Mouse (Mus musculus) liver, embryonic 14.5 days (tissue): ENCODE measurements around the gene Dnal1. TPM values are rescaled to one million over a fixed set of nuclear protein-coding genes. Genes with fewer than 3 reads are reported as not detected.

Experiments
- ATAC-seq: fragments of 200-750 bp; cut with Nextera tagmentation; 2 replicates; pipeline ENCODE4 v1.8.0; 2017; ENCODE audit warnings: moderate number of reproducible peaks, mild to moderate bottlenecking, moderate library complexity; ENCODE audit not compliant: insufficient read depth
- DNase-seq, 3 experiments: peaks; one replicate each; pipeline ENCODE4 v3.0.0-alpha.2; 2012 to 2013; ENCODE audit warnings: low read depth in 3 of 3, low spot score in 3 of 3
- H3K27ac ChIP-seq: fragments of 300-500 bp; sonication (generic); 2 replicates; pipeline ENCODE4 v1.5.1; 2014; ENCODE audit warnings: moderate library complexity, mild to moderate bottlenecking, control low read depth, inconsistent platforms
- H3K27me3 ChIP-seq: fragments of 300-500 bp; sonication (generic); 2 replicates; pipeline ENCODE4 v1.6.1; 2014; ENCODE audit warnings: mild to moderate bottlenecking, low read length, moderate library complexity; ENCODE audit not compliant: control insufficient read depth, insufficient read depth
- H3K36me3 ChIP-seq: fragments of 300-500 bp; sonication (generic); replicated peaks from 2 replicates; pipeline ENCODE4 v1.6.1; 2014; ENCODE audit warnings: low read depth; ENCODE audit not compliant: control insufficient read depth, insufficient read depth
- H3K4me1 ChIP-seq, 2 experiments: fragments of 200-500 bp in 1 of 2; fragments of 300-500 bp in 1 of 2; sonication (generic) in 1 of 2; replicated peaks; 2 replicates each; pipeline ENCODE4 v1.6.1; 2012 to 2014; ENCODE audit warnings: antibody characterized with exemption in 1 of 2, inconsistent platforms in 1 of 2, low read length in 1 of 2; ENCODE audit not compliant: control insufficient read depth in 2 of 2, insufficient read depth in 2 of 2
- H3K4me2 ChIP-seq: fragments of 300-500 bp; sonication (generic); 2 replicates; pipeline ENCODE4 v1.6.1; 2014; ENCODE audit warnings: low read depth, mild to moderate bottlenecking, control low read depth, moderate library complexity
- H3K4me3 ChIP-seq, 2 experiments: fragments of 200-500 bp in 1 of 2; fragments of 300-500 bp in 1 of 2; sonication (generic) in 1 of 2; 2 replicates each; pipeline ENCODE4 v1.5.1; 2012 to 2014; ENCODE audit warnings: low read depth in 2 of 2, low read length in 2 of 2, mild to moderate bottlenecking in 2 of 2, control low read depth in 1 of 2, inconsistent platforms in 1 of 2, moderate library complexity in 1 of 2; ENCODE audit not compliant: insufficient read depth in 1 of 2
- H3K9ac ChIP-seq: fragments of 300-500 bp; sonication (generic); replicated peaks from 2 replicates; pipeline ENCODE4 v1.6.1; 2014; ENCODE audit warnings: mild to moderate bottlenecking, control low read depth, moderate library complexity
- H3K9me3 ChIP-seq: fragments of 300-500 bp; sonication (generic); 2 replicates; pipeline ENCODE4 v1.6.1; 2016; ENCODE audit warnings: low read length, mixed read lengths; ENCODE audit not compliant: control insufficient read depth
- CTCF ChIP-seq: IDR thresholded peaks from 2 replicates; pipeline ENCODE4 v1.5.1; 2016; ENCODE audit warnings: antibody characterized with exemption, low read depth, control low read depth
- EP300 ChIP-seq: IDR thresholded peaks from 2 replicates; pipeline ENCODE4 v1.6.1; 2016; ENCODE audit warnings: antibody characterized with exemption, low read depth
- WGBS: fragments of 180-500 bp; shearing (Covaris S2); extraction: QIAGEN DNeasy Blood & Tissue Kit; methylation state at CpG from one replicate; pipeline ENCODE4 v1.1.7; 2014; ENCODE audit not compliant: insufficient replicate concordance; 5-methylcytosine and 5-hydroxymethylcytosine counted together
- polyA plus RNA-seq, 2 experiments: library from polyadenylated mRNA; depleted of rRNA in 1 of 2; stranded (reverse) in 1 of 2; unstranded in 1 of 2; fragments of >200 nt; fragmentation: Nextera tagmentation in 1 of 2; extraction: Ambion mirVana in 1 of 2; gene quantifications; 2 replicates each; pipeline versions ENCODE4 v1.2.1 to v1.2.3; 2012 to 2014

The Dnal1 gene
- polyA plus RNA-seq, 2 experiments = 0.04 to 0.44 TPM

GRCm38 (mm10) chr12:84141271-84141670 is 27.1 kb downstream of the Dnal1 start:
- H3K9ac ChIP-seq = no peak overlapping the region
- no peaks in the 10 kb centered on the region for H3K9me3 ChIP-seq
- H3K36me3 ChIP-seq = no peaks in the 10 kb centered on the region
- no peak for DNase-seq
- H3K27ac ChIP-seq = no peak overlapping the region
- no peak overlapping the region for H3K4me2 ChIP-seq
- 68% methylated on average over 4 of the region's 4 CpGs for WGBS
- ATAC-seq = no peak
- no peaks in the 10 kb centered on the region for H3K4me1 ChIP-seq
- no peaks in the 10 kb centered on the region for H3K27me3 ChIP-seq
- TF ChIP-seq CTCF (no peak), EP300 (no peak)
- H3K4me3 ChIP-seq = no peak overlapping the region

DNA sequence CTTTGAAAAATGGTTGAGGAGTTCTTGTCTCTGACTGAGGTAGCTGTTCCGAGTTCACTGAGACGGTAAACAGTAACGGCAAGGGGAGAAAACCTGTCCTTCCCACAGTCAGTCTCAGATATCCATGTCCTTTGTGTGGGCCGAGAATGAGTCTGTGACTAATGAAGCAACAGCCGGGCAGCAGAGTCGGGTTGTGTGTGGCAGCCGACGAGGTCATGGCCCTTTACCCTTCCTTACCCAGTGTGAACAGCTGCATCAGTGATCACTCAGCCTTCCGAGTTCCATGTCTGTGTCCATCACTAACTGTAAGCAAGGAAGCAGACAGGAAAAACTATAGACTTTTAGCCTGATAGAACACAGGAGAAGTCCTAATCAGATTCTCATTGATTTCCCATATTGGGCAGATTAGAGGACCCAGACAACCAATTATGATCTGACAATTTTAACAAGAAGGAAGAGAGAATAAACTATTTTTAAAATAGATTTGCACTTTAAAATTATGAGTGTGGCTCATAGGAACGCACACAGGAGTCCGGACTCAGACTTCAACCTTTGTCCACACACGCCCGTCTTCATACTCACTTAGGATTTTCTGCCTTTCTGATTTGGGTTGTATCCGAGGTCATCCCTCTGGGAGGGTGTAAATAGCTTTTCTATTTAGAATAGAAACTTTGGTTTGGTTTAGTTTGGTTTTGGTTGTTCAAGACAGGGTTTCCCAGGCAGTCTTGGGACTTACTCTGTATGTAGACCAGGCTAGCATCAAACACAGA is 28.3 kb downstream of the Dnal1 start:
- Histone ChIP-seq H3K4me2 (no peak overlapping the region), H3K4me3 (no peak overlapping the region), H3K36me3 (no peaks in the 10 kb centered on the region), H3K27me3 (no peaks in the 10 kb centered on the region), H3K4me1 (peaks cover 0 to 2% of the 10 kb centered on the region in 2 experiments; a peak in 1 of 4 replicates), H3K9ac (no peak overlapping the region), H3K27ac (no peak overlapping the region), H3K9me3 (no peaks in the 10 kb centered on the region)
- ATAC-seq (no peak), DNase-seq (no peak)
- WGBS = 74% methylated on average over 14 of the region's 14 CpGs
- TF ChIP-seq CTCF (no peak), EP300 (no peak)

- Histone ChIP-seq H3K27me3 (no peaks in the 10 kb centered on the region), H3K9me3 (no peaks in the 10 kb centered on the region), H3K4me3 (peak within 1 kb of the TSS; percentile 40 to 60), H3K36me3 (peaks cover 18% of the 10 kb centered on the region), H3K4me2 (peak within 1 kb of the TSS; percentile 94), H3K4me1 (peaks cover 46 to 47% of the 10 kb centered on the region in 2 experiments), H3K27ac (peak within 1 kb of the TSS; percentile 32), H3K9ac (peak within 1 kb of the TSS; percentile 62)
- 4% methylated on average over 50 of the region's 50 CpGs for WGBS
- TF ChIP-seq CTCF = peak; percentile 55
- no peak for TF ChIP-seq EP300
- DNase-seq (peak; percentile 76 to 83 (median 78)), ATAC-seq (peak; percentile 62)
Measured at GRCm38 (mm10) chr12:84147954-84148621, 33.9 kb downstream of the Dnal1 start, which contains the start of gene Pnma1. Pnma1 (minus strand) TSS chr12:84148489.

- WGBS = 18% methylated on average over 10 of the region's 10 CpGs
- H3K4me1 ChIP-seq = peaks cover 49 to 53% of the 10 kb centered on the region in 2 experiments
- DNase-seq = no peak
Measured at GRCm38 (mm10) chr12:84148622-84149012, 34.5 kb downstream of the Dnal1 start.

GRCm38 (mm10) chr12:84149971-84150370 is 35.8 kb downstream of the Dnal1 start:
- Histone ChIP-seq H3K36me3 (peaks cover 34% of the 10 kb centered on the region), H3K4me2 (peak overlapping the region; percentile 75)

More at GRCm38 (mm10) chr12:84148622-84149012, 34.5 kb downstream of the Dnal1 start:
- TF ChIP-seq CTCF = no peak
- TF ChIP-seq EP300 = no peak
- Histone ChIP-seq H3K27me3 (no peaks in the 10 kb centered on the region), H3K9me3 (no peaks in the 10 kb centered on the region), H3K36me3 (peaks cover 24% of the 10 kb centered on the region), H3K9ac (no peak overlapping the region), H3K27ac (peak overlapping the region; percentile 11; the same call in 1 of the 2 replicates), H3K4me3 (peak overlapping the region; percentile 40 to 60; a peak in 3 of 4 replicates), H3K4me2 (peak overlapping the region; percentile 94)
- no peak for ATAC-seq

More at GRCm38 (mm10) chr12:84149971-84150370, 35.8 kb downstream of the Dnal1 start:
- TF ChIP-seq CTCF = no peak
- TF ChIP-seq EP300 = no peak
- peaks cover 49 to 53% of the 10 kb centered on the region in 2 experiments for H3K4me1 ChIP-seq
- no peaks in the 10 kb centered on the region for H3K27me3 ChIP-seq
- no peak overlapping the region for H3K9ac ChIP-seq
- no peak overlapping the region for H3K4me3 ChIP-seq
- peak overlapping the region; percentile 95 for H3K27ac ChIP-seq
- 94% methylated on average over 15 of the region's 15 CpGs for WGBS
- no peaks in the 10 kb centered on the region for H3K9me3 ChIP-seq
- ATAC-seq (no peak), DNase-seq (no peak)
